Mouse (Mus musculus) hindbrain, postnatal 0 days (tissue): ENCODE measurements at regions not wholly inside any gene's neighbourhood (a gene's known extent, or its start where the extent isn't known, plus 50 kb on each side); places are given as distances from the start of the nearest gene placed in this dataset.
A peak's percentile ranks its signal among the peaks of the same experiment; 100 is the strongest.

Source experiments
- ATAC-seq: fragments of 200-750 bp; cut with Nextera tagmentation; 2 replicates; pipeline ENCODE4 v1.8.0; 2017; ENCODE audit warnings: mild to moderate bottlenecking, moderate TSS enrichment, moderate library complexity
- DNase-seq: peaks from one replicate; pipeline ENCODE4 v3.0.0-alpha.2; 2015; ENCODE audit warnings: low spot score
- H3K27ac ChIP-seq: fragments of 300-500 bp; sonication (generic); 2 replicates; pipeline ENCODE4 v1.5.1; 2014; ENCODE audit warnings: mild to moderate bottlenecking
- H3K27me3 ChIP-seq: fragments of 300-500 bp; sonication (generic); 2 replicates; pipeline ENCODE4 v1.6.1; 2014; ENCODE audit warnings: low read length, mixed read lengths; ENCODE audit not compliant: insufficient read depth
- H3K36me3 ChIP-seq: fragments of 300-500 bp; sonication (generic); 2 replicates; pipeline ENCODE4 v1.6.1; 2014; ENCODE audit warnings: low read length, mixed read lengths; ENCODE audit not compliant: insufficient read depth
- H3K4me1 ChIP-seq: fragments of 300-500 bp; sonication (generic); 2 replicates; pipeline ENCODE4 v1.6.1; 2014; ENCODE audit warnings: antibody characterized with exemption, low read length, mixed read lengths; ENCODE audit not compliant: insufficient read depth
- H3K4me2 ChIP-seq: fragments of 300-500 bp; sonication (generic); 2 replicates; pipeline ENCODE4 v1.6.1; 2014; ENCODE audit warnings: low read depth, mild to moderate bottlenecking, low read length, moderate library complexity, mixed read lengths
- H3K4me3 ChIP-seq: fragments of 300-500 bp; sonication (generic); 2 replicates; pipeline ENCODE4 v1.5.1; 2014; ENCODE audit warnings: low read length
- H3K9ac ChIP-seq: fragments of 300-500 bp; sonication (generic); replicated peaks from 2 replicates; pipeline ENCODE4 v1.6.1; 2014; ENCODE audit warnings: mild to moderate bottlenecking, low read length, moderate library complexity, mixed read lengths
- H3K9me3 ChIP-seq: fragments of 300-500 bp; sonication (generic); 2 replicates; pipeline ENCODE4 v1.6.1; 2016; ENCODE audit warnings: low read length, mixed read lengths
- CTCF ChIP-seq: IDR thresholded peaks from 2 replicates; pipeline ENCODE4 v1.5.1; 2016; ENCODE audit warnings: antibody characterized with exemption, control low read depth, low read depth
- WGBS: fragments of 180-500 bp; shearing (Covaris S2); extraction: QIAGEN DNeasy Blood & Tissue Kit; methylation state at CpG from one replicate; pipeline ENCODE4 v1.1.7; 2014; 5-methylcytosine and 5-hydroxymethylcytosine counted together

- 74% methylated on average over 4 of the region's 4 CpGs for WGBS
- H3K27me3 ChIP-seq, result no peaks in the 10 kb centered on the region
- H3K9ac ChIP-seq, result no peak overlapping the region
- no peaks in the 10 kb centered on the region for H3K4me1 ChIP-seq
- no peaks in the 10 kb centered on the region for H3K9me3 ChIP-seq
- no peak for DNase-seq
- no peaks in the 10 kb centered on the region for H3K36me3 ChIP-seq
- TF ChIP-seq CTCF, result no peak
- ATAC-seq, result no peak
- H3K4me2 ChIP-seq, result no peak overlapping the region
- H3K4me3 ChIP-seq, result no peak overlapping the region
- no peak overlapping the region for H3K27ac ChIP-seq
Observed at GRCm38 (mm10) chr7:83087408-83087807, 220.3 kb downstream of the Mex3b start.

GRCm38 (mm10) chr7:83088125-83088524 is 221.0 kb downstream of the Mex3b start:
- Histone ChIP-seq H3K4me2 (no peak overlapping the region), H3K4me1 (no peaks in the 10 kb centered on the region), H3K27me3 (no peaks in the 10 kb centered on the region), H3K36me3 (no peaks in the 10 kb centered on the region), H3K4me3 (no peak overlapping the region), H3K9me3 (no peaks in the 10 kb centered on the region), H3K27ac (no peak overlapping the region), H3K9ac (no peak overlapping the region)
- 19% methylated on average over 4 of the region's 4 CpGs for WGBS
- ATAC-seq, result no peak
- TF ChIP-seq CTCF, result no peak
- no peak for DNase-seq

GRCm38 (mm10) chr7:83089330-83089982 is 222.3 kb downstream of the Mex3b start:
- Histone ChIP-seq H3K27ac (no peak overlapping the region), H3K4me1 (no peaks in the 10 kb centered on the region), H3K9ac (no peak overlapping the region), H3K36me3 (no peaks in the 10 kb centered on the region), H3K4me2 (no peak overlapping the region), H3K27me3 (no peaks in the 10 kb centered on the region), H3K4me3 (no peak overlapping the region), H3K9me3 (no peaks in the 10 kb centered on the region)
- 45% methylated on average over 8 of the region's 8 CpGs for WGBS
- DNase-seq (no peak), ATAC-seq (peak; percentile 28; the same call in 1 of the 2 replicates)
- 0 out of 2 replicates have a peak, but pooled peaks have one; percentile 8 for TF ChIP-seq CTCF

GRCm38 (mm10) chr7:83093923-83094355 is 226.8 kb downstream of the Mex3b start:
- ATAC-seq (0 out of 2 replicates have a peak, but pooled peaks have one; percentile 51), DNase-seq (peak; percentile 58)
- 40% methylated on average over 8 of the region's 8 CpGs for WGBS
- Histone ChIP-seq H3K27ac (no peak overlapping the region), H3K4me3 (no peak overlapping the region), H3K4me1 (no peaks in the 10 kb centered on the region), H3K36me3 (no peaks in the 10 kb centered on the region), H3K4me2 (no peak overlapping the region), H3K27me3 (no peaks in the 10 kb centered on the region), H3K9me3 (no peaks in the 10 kb centered on the region), H3K9ac (no peak overlapping the region)
- no peak for TF ChIP-seq CTCF

GRCm38 (mm10) chr7:83094899-83095298 is 227.8 kb downstream of the Mex3b start:
- no peak for ATAC-seq
- no peaks in the 10 kb centered on the region for H3K4me1 ChIP-seq
- H3K27me3 ChIP-seq, result no peaks in the 10 kb centered on the region
- TF ChIP-seq CTCF, result no peak
- H3K4me2 ChIP-seq, result no peak overlapping the region
- no peak for DNase-seq
- no peak overlapping the region for H3K27ac ChIP-seq
- 50% methylated on average over 3 of the region's 3 CpGs for WGBS
- no peak overlapping the region for H3K9ac ChIP-seq
- no peaks in the 10 kb centered on the region for H3K36me3 ChIP-seq
- no peaks in the 10 kb centered on the region for H3K9me3 ChIP-seq
- no peak overlapping the region for H3K4me3 ChIP-seq

- DNase-seq, result no peak
- 80% methylated on average over 3 of the region's 3 CpGs for WGBS
- Histone ChIP-seq H3K9ac (no peak overlapping the region), H3K4me2 (no peak overlapping the region), H3K9me3 (no peaks in the 10 kb centered on the region), H3K36me3 (no peaks in the 10 kb centered on the region), H3K4me1 (no peaks in the 10 kb centered on the region), H3K4me3 (no peak overlapping the region), H3K27me3 (no peaks in the 10 kb centered on the region), H3K27ac (no peak overlapping the region)
- ATAC-seq, result no peak
- no peak for TF ChIP-seq CTCF
Observed at GRCm38 (mm10) chr7:83095593-83095992, 228.5 kb downstream of the Mex3b start.

GRCm38 (mm10) chr7:83104426-83104825 is 237.3 kb downstream of the Mex3b start:
- ATAC-seq (no peak), DNase-seq (peak; percentile 22)
- H3K36me3 ChIP-seq, result no peaks in the 10 kb centered on the region
- no peak overlapping the region for H3K4me2 ChIP-seq
- no peaks in the 10 kb centered on the region for H3K4me1 ChIP-seq
- no peak overlapping the region for H3K27ac ChIP-seq
- no peak for TF ChIP-seq CTCF
- 53% methylated on average over 1 of the region's 1 CpGs for WGBS
- no peaks in the 10 kb centered on the region for H3K27me3 ChIP-seq
- H3K4me3 ChIP-seq, result no peak overlapping the region
- H3K9ac ChIP-seq, result no peak overlapping the region
- no peaks in the 10 kb centered on the region for H3K9me3 ChIP-seq
